Mouse (Mus musculus) heart, adult 2 months (tissue): ENCODE data around the gene Diras2.

Experiments
- CTCF ChIP-seq: fragments of 200-600 bp; IDR thresholded peaks from 2 replicates; pipeline ENCODE4 v1.8.1; 2022; ENCODE audit warnings: antibody characterized with exemption, mild to moderate bottlenecking, moderate library complexity
- EP300 ChIP-seq: fragments of 200-500 bp; IDR thresholded peaks from 2 replicates; pipeline ENCODE4 v1.6.1; 2011; ENCODE audit warnings: low read depth, low read length, control low read depth; ENCODE audit not compliant: insufficient read depth
- POLR2A ChIP-seq: fragments of 200-500 bp; IDR thresholded peaks from 2 replicates; pipeline ENCODE4 v1.6.1; 2011; ENCODE audit warnings: mild to moderate bottlenecking, low read depth, low read length, control low read depth; ENCODE audit not compliant: insufficient read depth

- TF ChIP-seq CTCF (no peak), POLR2A (no peak), EP300 (no peak)
These were observed 51.9 kb downstream of the Diras2 start for GRCm38 (mm10) chr13:52479146-52479545.
